Mouse (Mus musculus) limb, embryonic 10.5 days (tissue): ENCODE measurements around the gene Zfp963. TPM values are rescaled to one million over a fixed set of nuclear protein-coding genes. Genes with fewer than 3 reads are reported as not detected.
"Not testable (repeated sequence)": the region's sequence is repeated elsewhere in the genome, so short reads cannot be mapped to it uniquely, and the experiment has no call there.

Experiments
- DNase-seq: peaks from one replicate; pipeline ENCODE4 v3.0.0-alpha.2; 2017; ENCODE audit warnings: low spot score
- H3K27ac ChIP-seq: fragments of 300-500 bp; sonication (generic); 2 replicates; pipeline ENCODE4 v1.5.1; 2016; ENCODE audit warnings: mild to moderate bottlenecking
- H3K27me3 ChIP-seq: fragments of 300-500 bp; sonication (generic); 2 replicates; pipeline ENCODE4 v1.6.1; 2016; ENCODE audit warnings: low read depth, mild to moderate bottlenecking; ENCODE audit not compliant: poor library complexity, severe bottlenecking
- H3K36me3 ChIP-seq: fragments of 300-500 bp; sonication (generic); 2 replicates; pipeline ENCODE4 v1.6.1; 2016; ENCODE audit warnings: mild to moderate bottlenecking, moderate library complexity
- H3K4me1 ChIP-seq: fragments of 300-500 bp; sonication (generic); 2 replicates; pipeline ENCODE4 v1.6.1; 2016
- H3K4me3 ChIP-seq: fragments of 300-500 bp; sonication (generic); 2 replicates; pipeline ENCODE4 v1.5.1; 2016; ENCODE audit warnings: mild to moderate bottlenecking, moderate library complexity
- H3K9me3 ChIP-seq: fragments of 300-500 bp; sonication (generic); replicated peaks from 2 replicates; pipeline ENCODE4 v1.6.1; 2016; ENCODE audit warnings: mild to moderate bottlenecking
- WGBS: fragments of 180-500 bp; shearing (Covaris S2); methylation state at CpG from one replicate; pipeline ENCODE4 v1.1.7; 2016; 5-methylcytosine and 5-hydroxymethylcytosine counted together
- polyA plus RNA-seq: library from polyadenylated mRNA; unstranded; fragments of >200 nt; fragmentation: Nextera tagmentation; extraction: Ambion mirVana; gene quantifications from 2 replicates; pipeline ENCODE4 v1.2.1, GENCODE M21; 2016

Zfp963 gene
- polyA plus RNA-seq, 1 experiment from 2014 or later: 6.4 TPM

DNA sequence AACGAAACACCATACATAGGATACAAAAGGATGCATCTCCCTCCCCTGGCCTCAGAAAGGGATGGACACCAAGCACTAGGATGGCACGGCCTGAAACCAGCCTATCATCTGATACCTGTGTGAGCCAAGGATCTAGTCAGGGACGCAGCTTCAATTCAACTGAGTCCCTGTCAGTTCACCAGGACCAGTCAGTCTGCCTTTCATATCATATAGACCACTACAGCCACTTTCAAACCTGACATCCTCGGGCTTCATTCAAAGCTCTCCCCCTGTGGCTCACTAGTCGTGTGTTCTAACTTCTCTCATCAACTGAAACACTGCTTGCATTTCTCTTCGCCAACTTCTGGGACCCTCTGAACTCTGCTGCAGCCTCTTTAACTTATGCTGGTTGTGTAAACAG lies 34.4 kb downstream of the Zfp963 start:
- H3K36me3 ChIP-seq: peaks cover 37% of the 10 kb centered on the region
- H3K9me3 ChIP-seq: no peaks in the 10 kb centered on the region
- peak overlapping the region; percentile 80 for H3K4me3 ChIP-seq
- no peaks in the 10 kb centered on the region for H3K27me3 ChIP-seq
- 90% methylated on average over 6 of the region's 6 CpGs for WGBS
- no peak overlapping the region for H3K27ac ChIP-seq
- H3K4me1 ChIP-seq: peaks cover 10% of the 10 kb centered on the region
- DNase-seq: no peak

DNA sequence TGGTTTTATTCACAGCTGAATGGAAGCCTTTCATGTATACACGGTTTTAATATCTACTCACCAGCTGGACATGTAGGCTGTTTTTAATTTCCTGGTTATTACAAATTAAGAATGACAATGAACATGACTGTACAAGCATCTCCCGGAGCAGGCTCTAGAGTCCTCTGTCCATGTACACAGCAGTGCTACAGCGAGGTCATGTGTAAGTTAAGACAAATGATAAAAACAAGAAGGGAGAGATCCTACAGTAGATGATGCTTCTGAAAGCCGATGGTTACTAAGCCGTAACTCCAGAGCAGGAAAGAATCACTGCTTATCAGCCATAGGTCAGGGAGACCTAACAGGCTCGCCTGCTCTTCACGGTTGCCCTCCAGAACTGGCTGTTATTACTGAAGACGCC lies 36.3 kb downstream of the Zfp963 start:
- 91% methylated on average over 8 of the region's 8 CpGs for WGBS
- H3K36me3 ChIP-seq: peaks cover 55% of the 10 kb centered on the region
- H3K27ac ChIP-seq: no peak overlapping the region

GRCm38 (mm10) chr8:69710624-69711023 lies 39.1 kb downstream of the Zfp963 start, which contains the start of gene Zfp869:
Gene Zfp869 (minus strand): TSS chr8:69710724.
- WGBS: 95% methylated on average over 10 of the region's 10 CpGs
- peaks cover 84% of the 10 kb centered on the region for H3K36me3 ChIP-seq
- H3K27ac ChIP-seq, H3K4me3 ChIP-seq, H3K4me1 ChIP-seq, DNase-seq, H3K27me3 ChIP-seq, H3K9me3 ChIP-seq: not testable (repeated sequence)

More for the DNA sequence above, 36.3 kb downstream of the Zfp963 start:
- no peaks in the 10 kb centered on the region for H3K27me3 ChIP-seq
- H3K4me3 ChIP-seq: no peak overlapping the region
- DNase-seq: no peak
- H3K9me3 ChIP-seq: no peaks in the 10 kb centered on the region
- H3K4me1 ChIP-seq: peaks cover 10% of the 10 kb centered on the region

DNA sequence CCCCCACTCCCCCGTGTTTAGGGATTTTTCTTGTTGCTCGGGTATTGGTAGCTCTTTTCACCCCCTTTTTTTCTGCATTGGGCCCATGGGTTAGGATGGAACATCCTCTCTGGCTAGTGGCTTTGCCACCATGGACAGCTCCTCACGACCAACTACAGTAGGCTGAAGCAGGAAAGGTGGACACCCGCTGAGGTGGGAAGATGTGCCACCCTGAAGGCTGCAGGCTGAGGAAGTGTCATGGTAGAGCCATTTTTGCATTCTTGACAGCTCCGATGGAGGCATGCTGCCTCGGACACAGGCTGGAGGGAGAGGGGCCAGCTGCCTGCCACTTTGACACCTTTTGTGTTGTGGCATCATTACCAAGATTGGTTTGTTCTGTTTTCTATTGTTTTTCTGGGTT lies 48.0 kb downstream of the Zfp963 start:
- Histone ChIP-seq H3K4me1 (no peaks in the 10 kb centered on the region), H3K27me3 (no peaks in the 10 kb centered on the region), H3K9me3 (no peaks in the 10 kb centered on the region), H3K27ac (no peak overlapping the region), H3K36me3 (peaks cover 48% of the 10 kb centered on the region), H3K4me3 (no peak overlapping the region)
- WGBS: 71% methylated on average over 6 of the region's 6 CpGs
- DNase-seq: no peak

Other genes with a start within 250 kb of the Zfp963 start
- gene Gm7697, start 227.0 kb downstream of the Zfp963 start, polyA plus RNA-seq: not detected in 2 replicates
- gene Zfp868, start 124.4 kb downstream of the Zfp963 start, polyA plus RNA-seq: 29.1 and 30.7 TPM in 2 replicates
- 1.6 and 1.8 TPM in 2 replicates for gene Zfp964, start 95.5 kb downstream of the Zfp963 start, polyA plus RNA-seq
- gene Zfp869, start 39.2 kb downstream of the Zfp963 start, polyA plus RNA-seq: 30.6 and 34.0 TPM in 2 replicates
- gene Gm20422, start 24.9 kb upstream of the Zfp963 start, polyA plus RNA-seq: 0.19 TPM in 1 of 2 replicates, not detected in the other
- 65.7 and 70.0 TPM in 2 replicates for gene Atp13a1, start 41.2 kb upstream of the Zfp963 start, polyA plus RNA-seq
- gene Zfp866, start 41.2 kb upstream of the Zfp963 start, polyA plus RNA-seq: 31.1 and 38.1 TPM in 2 replicates
- gene Gmip, start 58.7 kb upstream of the Zfp963 start, polyA plus RNA-seq: 9.3 and 9.6 TPM in 2 replicates
- gene Lpar2, start 72.5 kb upstream of the Zfp963 start, polyA plus RNA-seq: 1.4 and 1.6 TPM in 2 replicates
- 9.2 and 9.6 TPM in 2 replicates for gene Pbx4, start 82.5 kb upstream of the Zfp963 start, polyA plus RNA-seq
- 0.40 TPM in 2 replicates for gene Cilp2, start 137.7 kb upstream of the Zfp963 start, polyA plus RNA-seq
- 5.0 and 5.9 TPM in 2 replicates for gene Tssk6, start 152.2 kb upstream of the Zfp963 start, polyA plus RNA-seq
- 165 and 166 TPM in 2 replicates for gene Ndufa13, start 152.6 kb upstream of the Zfp963 start, polyA plus RNA-seq
- 2.0 and 2.9 TPM in 2 replicates for gene Yjefn3, start 152.7 kb upstream of the Zfp963 start, polyA plus RNA-seq
- gene Gatad2a, start 246.4 kb upstream of the Zfp963 start, polyA plus RNA-seq: 58.9 and 69.2 TPM in 2 replicates